Mouse (Mus musculus): Measurements from ENCODE around the gene Kansl1.

DNA sequence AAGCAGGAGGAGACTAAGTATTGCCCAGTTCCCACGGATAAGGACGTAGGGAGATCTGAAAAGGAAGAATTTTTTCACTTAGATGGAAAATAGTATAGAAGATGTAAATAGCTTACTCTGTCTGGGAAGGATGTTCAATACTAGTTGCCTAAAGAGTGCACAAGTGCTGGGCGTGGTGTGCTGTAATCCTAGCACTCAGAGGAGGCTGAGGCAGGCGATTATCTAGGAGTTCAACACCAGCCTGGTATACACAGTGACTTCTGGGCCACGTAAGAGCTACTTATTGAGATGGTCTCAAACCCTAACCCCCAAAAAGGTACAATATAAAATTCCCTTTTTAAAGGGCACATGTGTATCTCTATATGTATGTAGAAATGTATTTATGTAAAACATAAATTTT is 963 bp downstream of the Kansl1 start:
- no peak for TF ChIP-seq MAX (IDR thresholded peaks at IDR 0.05; ENCODE audit: low read length)
- TF ChIP-seq CHD2 (IDR thresholded peaks at IDR 0.05; ENCODE audit: low read length): no peak
- TF ChIP-seq NRF1 (IDR thresholded peaks at IDR 0.05; ENCODE audit: low read depth, low read length): no peak
- TF ChIP-seq USF1 (IDR thresholded peaks at IDR 0.05; ENCODE audit: low read depth, low read length): no peak
- no peak for TF ChIP-seq POLR2A (IDR thresholded peaks at IDR 0.05; ENCODE audit: low read depth, low read length)
- TF ChIP-seq NELFE (IDR thresholded peaks at IDR 0.05; ENCODE audit: low read depth, low read length): no peak
- TF ChIP-seq JUND (conservative IDR thresholded peaks at IDR 0.05; ENCODE audit: low read depth, low read length): no peak

Measured in CH12.LX (cell line).